Comparison of ENCODE assay signal across 16 mouse cellular contexts in genomic region chr4:11877945-11878344, GRCm38 (mm10).
"Had no signal": no experiment of that assay in that cellular context is flagged by ENCODE, and none has a peak within 500 bp of the region (broad histone marks: within the 10 kb centered on the region; RNA-seq: fewer than 3 reads in every experiment).

No protein-coding gene starts in this region.

- ATAC-seq: midbrain, embryonic 16.5 days had no signal

- H3K9ac ChIP-seq: kidney, embryonic 15.5 days; limb, embryonic 13.5 days; liver, embryonic 13.5 days; midbrain, embryonic 12.5 days; neural tube, embryonic 13.5 days; stomach, embryonic 15.5 days had no signal

- H3K27ac ChIP-seq: kidney, embryonic 15.5 days; limb, embryonic 13.5 days; liver, embryonic 13.5 days; midbrain, embryonic 12.5 days; neural tube, embryonic 13.5 days; stomach, embryonic 15.5 days had no signal

- H3K36me3 ChIP-seq: kidney, embryonic 15.5 days; limb, embryonic 13.5 days; liver, embryonic 13.5 days; midbrain, embryonic 12.5 days; neural tube, embryonic 13.5 days; stomach, embryonic 15.5 days had no signal

- H3K4me2 ChIP-seq: kidney, embryonic 15.5 days; limb, embryonic 13.5 days; liver, embryonic 13.5 days; midbrain, embryonic 12.5 days; neural tube, embryonic 13.5 days; stomach, embryonic 15.5 days had no signal

- H3K4me1 ChIP-seq: limb, embryonic 13.5 days; midbrain, embryonic 12.5 days; neural tube, embryonic 13.5 days had no signal

- H3K4me3 ChIP-seq: kidney, embryonic 15.5 days; limb, embryonic 13.5 days; liver, embryonic 13.5 days; megakaryocyte, embryonic 14.5 days; midbrain, embryonic 12.5 days; neural tube, embryonic 13.5 days; stomach, embryonic 15.5 days had no signal

- H3K9me3 ChIP-seq: kidney, embryonic 15.5 days; limb, embryonic 13.5 days; liver, embryonic 13.5 days; midbrain, embryonic 12.5 days; neural tube, embryonic 13.5 days; stomach, embryonic 15.5 days had no signal

- H3K27me3 ChIP-seq: kidney, embryonic 15.5 days; limb, embryonic 13.5 days; liver, embryonic 13.5 days; midbrain, embryonic 12.5 days; neural tube, embryonic 13.5 days; stomach, embryonic 15.5 days had no signal

- DNase-seq: kidney, postnatal 14 days; left cerebral cortex, postnatal 4 days; liver, embryonic 13.5 days; lung, adult 18-20 months; lung, postnatal 4 days; retina, postnatal 1 day; right cerebral cortex, postnatal 4 days; thymus, adult 2 months; thymus, postnatal 25 days had no signal
